Mouse (Mus musculus) MEL (cell line): ENCODE data around the gene Gm20388. TPM values are rescaled to one million over a fixed set of nuclear protein-coding genes. Genes with fewer than 3 reads are reported as not detected.

Source experiments
- DNase-seq: peaks from one replicate; pipeline ENCODE4 v3.0.0; 2011; ENCODE audit warnings: low read depth, low spot score
- H3K27ac ChIP-seq: 2 replicates; pipeline ENCODE4 v1.5.1; 2012; ENCODE audit warnings: low read depth, mild to moderate bottlenecking, control low read depth, low read length, moderate library complexity; ENCODE audit not compliant: control insufficient read depth
- H3K27me3 ChIP-seq, 2 experiments: fragments of 150-350 bp in 1 of 2; sonication (generic) in 1 of 2; 2 replicates each; pipeline ENCODE4 v1.6.1; 2012; ENCODE audit warnings: low read length in 2 of 2, mild to moderate bottlenecking in 2 of 2, improper control_type of control experiment in 1 of 2, moderate library complexity in 1 of 2; ENCODE audit not compliant: insufficient read depth in 2 of 2, control insufficient read depth in 1 of 2
- H3K36me3 ChIP-seq, 2 experiments: 2 replicates each; pipeline ENCODE4 v1.6.1; 2012 to 2014; ENCODE audit warnings: low read length in 2 of 2, improper control_type of control experiment in 1 of 2, inconsistent platforms in 1 of 2, mild to moderate bottlenecking in 1 of 2; ENCODE audit not compliant: insufficient read depth in 2 of 2, control insufficient read depth in 1 of 2
- H3K4me1 ChIP-seq, 2 experiments: fragments of 150-350 bp in 1 of 2; sonication (generic) in 1 of 2; 2 replicates each; pipeline ENCODE4 v1.6.1; 2012; ENCODE audit warnings: low read length in 2 of 2, improper control_type of control experiment in 1 of 2, mild to moderate bottlenecking in 1 of 2; ENCODE audit not compliant: insufficient read depth in 2 of 2, control insufficient read depth in 1 of 2
- H3K4me3 ChIP-seq, 2 experiments: fragments of 150-350 bp in 1 of 2; sonication (generic) in 1 of 2; 2 replicates each; pipeline ENCODE4 v1.5.1; 2012; ENCODE audit warnings: low read depth in 2 of 2, low read length in 2 of 2, mild to moderate bottlenecking in 2 of 2, moderate library complexity in 2 of 2, control low read depth in 1 of 2, improper control_type of control experiment in 1 of 2; ENCODE audit not compliant: control insufficient read depth in 1 of 2, insufficient read depth in 1 of 2
- H3K79me2 ChIP-seq: 2 replicates; pipeline ENCODE4 v1.6.1; 2012; ENCODE audit warnings: mild to moderate bottlenecking, low read length, moderate library complexity; ENCODE audit not compliant: control insufficient read depth, poor library complexity, insufficient read depth
- H3K9ac ChIP-seq: 2 replicates; pipeline ENCODE4 v1.6.1; 2012; ENCODE audit warnings: low read depth, mild to moderate bottlenecking, control low read depth, low read length, moderate library complexity; ENCODE audit not compliant: control insufficient read depth, poor library complexity, severe bottlenecking
- H3K9me3 ChIP-seq: fragments of 150-350 bp; sonication (generic); replicated peaks from 2 replicates; pipeline ENCODE4 v1.6.1; 2012; ENCODE audit warnings: mild to moderate bottlenecking, low read length, improper control_type of control experiment, moderate library complexity; ENCODE audit not compliant: insufficient read depth
- CHD1 ChIP-seq: IDR thresholded peaks from 2 replicates; pipeline ENCODE4 v1.6.1; 2012; ENCODE audit warnings: low read depth, mild to moderate bottlenecking, inconsistent platforms, low read length, improper control_type of control experiment
- CHD2 ChIP-seq: IDR thresholded peaks from 2 replicates; pipeline ENCODE4 v1.6.1; 2011; ENCODE audit warnings: low read length, improper control_type of control experiment
- CTCF ChIP-seq, 3 experiments: IDR thresholded peaks in 2 of 3; conservative IDR thresholded peaks in 1 of 3; 2 replicates each; pipeline ENCODE4 v1.5.1; 2011 to 2012; ENCODE audit warnings: low read length in 3 of 3, low read depth in 2 of 3, mild to moderate bottlenecking in 2 of 3, improper control_type of control experiment in 1 of 3, inconsistent platforms in 1 of 3, mixed read lengths in 1 of 3, moderate library complexity in 1 of 3; ENCODE audit not compliant: control insufficient read depth in 1 of 3, insufficient read depth in 1 of 3, poor library complexity in 1 of 3, severe bottlenecking in 1 of 3
- E2F4 ChIP-seq: IDR thresholded peaks from 2 replicates; pipeline ENCODE4 v1.6.1; 2011; ENCODE audit warnings: low read depth, low read length, improper control_type of control experiment, borderline replicate concordance
- GABPA ChIP-seq: IDR thresholded peaks from 2 replicates; pipeline ENCODE4 v1.6.1; 2012; ENCODE audit warnings: low read depth, mild to moderate bottlenecking, inconsistent platforms, low read length, improper control_type of control experiment, moderate library complexity
- GATA1 ChIP-seq: IDR thresholded peaks from 2 replicates; pipeline ENCODE4 v1.6.1; 2011; ENCODE audit warnings: low read depth, low read length, improper control_type of control experiment
- MAFK ChIP-seq: IDR thresholded peaks from 2 replicates; pipeline ENCODE4 v1.6.1; 2011; ENCODE audit warnings: low read depth, mild to moderate bottlenecking, low read length, improper control_type of control experiment, borderline replicate concordance
- MAZ ChIP-seq: IDR thresholded peaks from 2 replicates; pipeline ENCODE4 v1.6.1; 2012; ENCODE audit warnings: low read depth, mild to moderate bottlenecking, inconsistent platforms, low read length, improper control_type of control experiment
- MEF2A ChIP-seq: IDR thresholded peaks from 2 replicates; pipeline ENCODE4 v1.6.1; 2014; ENCODE audit warnings: low read depth, mild to moderate bottlenecking, inconsistent platforms, low read length, improper control_type of control experiment; ENCODE audit not compliant: poor library complexity, insufficient replicate concordance, severe bottlenecking; ENCODE audit errors: extremely low read depth
- MXI1 ChIP-seq: IDR thresholded peaks from 2 replicates; pipeline ENCODE4 v1.6.1; 2011; ENCODE audit warnings: mild to moderate bottlenecking, low read depth, low read length, improper control_type of control experiment
- MYC ChIP-seq: IDR thresholded peaks from 2 replicates; pipeline ENCODE4 v1.6.1; 2011; ENCODE audit warnings: low read depth, mild to moderate bottlenecking, low read length, improper control_type of control experiment, moderate library complexity
- NELFE ChIP-seq: IDR thresholded peaks from 2 replicates; pipeline ENCODE4 v1.6.1; 2011; ENCODE audit warnings: low read depth, low read length, improper control_type of control experiment
- NRF1 ChIP-seq: IDR thresholded peaks from 2 replicates; pipeline ENCODE4 v1.6.1; 2014; ENCODE audit warnings: low read depth, mild to moderate bottlenecking, inconsistent platforms, low read length, improper control_type of control experiment, moderate library complexity; ENCODE audit not compliant: poor library complexity, insufficient read depth, severe bottlenecking
- POLR2A ChIP-seq, 2 experiments: IDR thresholded peaks; 2 replicates each; pipeline ENCODE4 v1.6.1; 2011 to 2012; ENCODE audit warnings: low read length in 2 of 2, mild to moderate bottlenecking in 2 of 2, control low read depth in 1 of 2, improper control_type of control experiment in 1 of 2, low read depth in 1 of 2, moderate library complexity in 1 of 2; ENCODE audit not compliant: control insufficient read depth in 1 of 2, insufficient read depth in 1 of 2, poor library complexity in 1 of 2
- RAD21 ChIP-seq: IDR thresholded peaks from 2 replicates; pipeline ENCODE4 v1.6.1; 2011; ENCODE audit warnings: mild to moderate bottlenecking, low read depth, low read length, improper control_type of control experiment
- RCOR1 ChIP-seq: IDR thresholded peaks from 2 replicates; pipeline ENCODE4 v1.6.1; 2012; ENCODE audit warnings: low read depth, mild to moderate bottlenecking, inconsistent platforms, low read length, improper control_type of control experiment
- TBP ChIP-seq: IDR thresholded peaks from 2 replicates; pipeline ENCODE4 v1.8.0; 2011; ENCODE audit warnings: low read depth, low read length, improper control_type of control experiment
- USF2 ChIP-seq, 2 experiments: IDR thresholded peaks; 2 replicates each; pipeline ENCODE4 v1.6.1; 2011 to 2012; ENCODE audit warnings: improper control_type of control experiment in 2 of 2, low read length in 2 of 2, borderline replicate concordance in 1 of 2, inconsistent platforms in 1 of 2, low read depth in 1 of 2, mild to moderate bottlenecking in 1 of 2; ENCODE audit not compliant: insufficient read depth in 1 of 2
- ZKSCAN1 ChIP-seq: IDR thresholded peaks from 2 replicates; pipeline ENCODE4 v1.6.1; 2012; ENCODE audit warnings: low read depth, mild to moderate bottlenecking, inconsistent platforms, low read length, improper control_type of control experiment, moderate library complexity
- polyA plus RNA-seq, 2 experiments: library from polyadenylated mRNA; stranded (reverse) in 1 of 2; unstranded in 1 of 2; fragments of >175 nt in 1 of 2; fragments of >200 nt in 1 of 2; gene quantifications; 2 replicates each; pipeline versions ENCODE4 v1.2.1 to v1.2.4; 2012; ENCODE audit warnings: low replicate concordance in 2 of 2, low read depth in 1 of 2; ENCODE audit not compliant: insufficient read length in 2 of 2, insufficient read depth in 1 of 2, missing spikeins in 1 of 2
- total RNA-seq: library from RNA; depleted of rRNA; stranded (reverse); fragments of 300-350 nt; gene quantifications from 2 replicates; pipeline ENCODE4 v1.2.3, GENCODE M21; 2012

Gene Gm20388
- total and polyA plus RNA-seq, 3 experiments, result 11.1 to 17.8 TPM; not detected in 1

GRCm38 (mm10) chr8:122752111-122752721, 2841.6 kb downstream of the Gm20388 start:
- Histone ChIP-seq H3K27ac (no peak overlapping the region), H3K4me1 (peaks cover 10 to 16% of the 10 kb centered on the region in 2 experiments), H3K27me3 (no peaks in the 10 kb centered on the region), H3K9ac (no peak overlapping the region), H3K9me3 (no peaks in the 10 kb centered on the region), H3K4me3 (no peak overlapping the region), H3K79me2 (no peaks in the 10 kb centered on the region), H3K36me3 (peaks cover 0 to 9% of the 10 kb centered on the region in 2 experiments; a peak in 2 of 4 replicates)
- no peak for DNase-seq
- TF ChIP-seq MAZ, result no peak
- TF ChIP-seq RCOR1, result no peak
- TF ChIP-seq CHD2, result no peak
- TF ChIP-seq RAD21, result no peak
- TF ChIP-seq CHD1, result no peak
- no peak for TF ChIP-seq GATA1
- TF ChIP-seq USF2 (IDR thresholded peaks at IDR 0.05; ENCODE audit: borderline replicate concordance in 1 of 2, insufficient read depth in 1 of 2, low read depth in 1 of 2, low read length in 2 of 2), result no peak
- TF ChIP-seq NRF1, result no peak
- no peak for TF ChIP-seq ZKSCAN1
- no peak for TF ChIP-seq MXI1
- TF ChIP-seq NELFE, result no peak
- no peak for TF ChIP-seq E2F4
- no peak for TF ChIP-seq CTCF (IDR thresholded peaks at IDR 0.05 in 2 of 3, conservative IDR thresholded peaks at IDR 0.05 in 1 of 3; ENCODE audit: control insufficient read depth in 1 of 3, insufficient read depth in 1 of 3, low read depth in 2 of 3, low read length in 3 of 3, poor library complexity in 1 of 3, severe bottlenecking in 1 of 3)
- no peak for TF ChIP-seq MAFK
- no peak for TF ChIP-seq MYC

- Histone ChIP-seq H3K36me3 (peaks cover 0 to 29% of the 10 kb centered on the region in 2 experiments; a peak in 3 of 4 replicates), H3K9me3 (no peaks in the 10 kb centered on the region), H3K79me2 (peaks cover 26% of the 10 kb centered on the region), H3K4me1 (peaks cover 22 to 29% of the 10 kb centered on the region in 2 experiments), H3K27me3 (no peaks in the 10 kb centered on the region), H3K9ac (no peak overlapping the region), H3K4me3 (no peak overlapping the region), H3K27ac (no peak overlapping the region)
- TF ChIP-seq GABPA, result no peak
- no peak; a peak in 1 of 4 replicates for TF ChIP-seq POLR2A (IDR thresholded peaks at IDR 0.05; ENCODE audit: control insufficient read depth in 1 of 2, insufficient read depth in 1 of 2, low read depth in 1 of 2, low read length in 2 of 2, poor library complexity in 1 of 2)
- no peak for TF ChIP-seq MYC
- TF ChIP-seq TBP, result no peak
- no peak for TF ChIP-seq MEF2A
- no peak for TF ChIP-seq ZKSCAN1
- no peak for TF ChIP-seq RAD21
- DNase-seq, result no peak
Observed at GRCm38 (mm10) chr8:122758597-122758996, 2848.0 kb downstream of the Gm20388 start.
